Mouse (Mus musculus) stomach, postnatal 0 days (tissue): Measurements from ENCODE around the gene Amy1. TPM values are rescaled to one million over a fixed set of nuclear protein-coding genes. Genes with fewer than 3 reads are reported as not detected.

Experiments used
- ATAC-seq: fragments of 200-750 bp; cut with Nextera tagmentation; 2 replicates; pipeline ENCODE4 v1.8.0; 2017; ENCODE audit not compliant: low FRiP score, low TSS enrichment
- DNase-seq: peaks from one replicate; pipeline ENCODE4 v3.0.0-alpha.2; 2016; ENCODE audit warnings: low spot score
- H3K27ac ChIP-seq: fragments of 300-500 bp; sonication (generic); replicated peaks from 2 replicates; pipeline ENCODE4 v1.5.1; 2014; ENCODE audit warnings: mild to moderate bottlenecking, control low read depth
- H3K27me3 ChIP-seq: fragments of 300-500 bp; sonication (generic); 2 replicates; pipeline ENCODE4 v1.6.1; 2014; ENCODE audit warnings: low read length; ENCODE audit not compliant: control insufficient read depth, insufficient read depth
- H3K36me3 ChIP-seq: fragments of 300-500 bp; sonication (generic); 2 replicates; pipeline ENCODE4 v1.6.1; 2014; ENCODE audit warnings: low read length, mixed read lengths; ENCODE audit not compliant: control insufficient read depth, insufficient read depth
- H3K4me1 ChIP-seq: fragments of 300-500 bp; sonication (generic); replicated peaks from 2 replicates; pipeline ENCODE4 v1.6.1; 2014; ENCODE audit warnings: antibody characterized with exemption; ENCODE audit not compliant: control insufficient read depth, insufficient read depth
- H3K4me2 ChIP-seq: fragments of 300-500 bp; sonication (generic); replicated peaks from 2 replicates; pipeline ENCODE4 v1.6.1; 2014; ENCODE audit warnings: low read depth, mild to moderate bottlenecking, control low read depth, moderate library complexity
- H3K4me3 ChIP-seq: fragments of 300-500 bp; sonication (generic); 2 replicates; pipeline ENCODE4 v1.5.1; 2014; ENCODE audit warnings: low read depth, low read length, control low read depth
- H3K9ac ChIP-seq: fragments of 300-500 bp; sonication (generic); 2 replicates; pipeline ENCODE4 v1.6.1; 2014; ENCODE audit warnings: mild to moderate bottlenecking, low read length, control low read depth, mixed read lengths
- H3K9me3 ChIP-seq: fragments of 300-500 bp; sonication (generic); 2 replicates; pipeline ENCODE4 v1.6.1; 2016; ENCODE audit warnings: low read length; ENCODE audit not compliant: control insufficient read depth
- CTCF ChIP-seq: IDR thresholded peaks from 2 replicates; pipeline ENCODE4 v1.5.1; 2016; ENCODE audit warnings: antibody characterized with exemption, low read depth, mild to moderate bottlenecking, moderate library complexity
- EP300 ChIP-seq: optimal IDR thresholded peaks from 2 replicates; pipeline ENCODE3; 2016; ENCODE audit warnings: antibody characterized with exemption
- WGBS: fragments of 180-500 bp; shearing (Covaris S2); extraction: QIAGEN DNeasy Blood & Tissue Kit; methylation state at CpG from one replicate; pipeline ENCODE4 v1.1.7; 2014; 5-methylcytosine and 5-hydroxymethylcytosine counted together
- polyA plus RNA-seq: library from polyadenylated mRNA; unstranded; fragments of >200 nt; fragmentation: Nextera tagmentation; extraction: Ambion mirVana; gene quantifications from 2 replicates; pipeline ENCODE4 v1.2.1, GENCODE M21; 2015

Gene Amy1
- polyA plus RNA-seq, 1 experiment from 2014 or later: 2.0 TPM

GRCm38 (mm10) chr3:113630564-113630963 is 24.1 kb upstream of the Amy1 start:
- peak overlapping the region; percentile 70 for H3K4me3 ChIP-seq
- DNase-seq (no peak), ATAC-seq (no peak)
- H3K4me1 ChIP-seq: no peaks in the 10 kb centered on the region
- WGBS: 6% methylated on average over 13 of the region's 13 CpGs
- H3K9ac ChIP-seq: peak overlapping the region; percentile 90
- H3K9me3 ChIP-seq: no peaks in the 10 kb centered on the region
- no peak for TF ChIP-seq CTCF
- TF ChIP-seq EP300: no peak
- H3K27ac ChIP-seq: peak overlapping the region; percentile 100
- H3K4me2 ChIP-seq: peak overlapping the region; percentile 73
- no peaks in the 10 kb centered on the region for H3K36me3 ChIP-seq
- H3K27me3 ChIP-seq: no peaks in the 10 kb centered on the region

GRCm38 (mm10) chr3:113629606-113630359 is 23.3 kb upstream of the Amy1 start, which contains the start of gene Rnpc3:
Gene Rnpc3 (minus strand): TSS chr3:113630149.
- H3K9ac ChIP-seq: peak within 1 kb of the TSS; percentile 90
- H3K27ac ChIP-seq: peak within 1 kb of the TSS; percentile 100
- ATAC-seq: peak; percentile 99
- DNase-seq: peak; percentile 97
- TF ChIP-seq EP300 (peak; percentile 99), CTCF (peak; percentile 36)
- H3K4me3 ChIP-seq: peak within 1 kb of the TSS; percentile 70
- no peaks in the 10 kb centered on the region for H3K27me3 ChIP-seq
- peak within 1 kb of the TSS; percentile 73 for H3K4me2 ChIP-seq
- no peaks in the 10 kb centered on the region for H3K4me1 ChIP-seq
- under 1% methylated on average over 69 of the region's 70 CpGs for WGBS
- H3K9me3 ChIP-seq: no peaks in the 10 kb centered on the region
- no peaks in the 10 kb centered on the region for H3K36me3 ChIP-seq

GRCm38 (mm10) chr3:113590844-113591243 is 15.7 kb downstream of the Amy1 start:
- H3K9ac ChIP-seq: no peak overlapping the region
- no peak overlapping the region for H3K4me2 ChIP-seq
- TF ChIP-seq CTCF (no peak), EP300 (no peak)
- ATAC-seq (no peak), DNase-seq (no peak)
- no peaks in the 10 kb centered on the region for H3K27me3 ChIP-seq
- no peak overlapping the region for H3K4me3 ChIP-seq
- no peaks in the 10 kb centered on the region for H3K36me3 ChIP-seq
- 73% methylated on average over 1 of the region's 1 CpGs for WGBS
- H3K4me1 ChIP-seq: no peaks in the 10 kb centered on the region
- no peak overlapping the region for H3K27ac ChIP-seq
- no peaks in the 10 kb centered on the region for H3K9me3 ChIP-seq

- no peak overlapping the region for H3K27ac ChIP-seq
- no peak for DNase-seq
- H3K4me2 ChIP-seq: no peak overlapping the region
- no peak for ATAC-seq
- H3K9me3 ChIP-seq: no peaks in the 10 kb centered on the region
- WGBS: 59% methylated on average over 4 of the region's 4 CpGs
- H3K9ac ChIP-seq: no peak overlapping the region
- no peaks in the 10 kb centered on the region for H3K4me1 ChIP-seq
- TF ChIP-seq EP300 (no peak), CTCF (no peak)
- no peaks in the 10 kb centered on the region for H3K27me3 ChIP-seq
- H3K4me3 ChIP-seq: no peak overlapping the region
- no peaks in the 10 kb centered on the region for H3K36me3 ChIP-seq
These were observed 31.9 kb downstream of the Amy1 start for GRCm38 (mm10) chr3:113574578-113574977.

GRCm38 (mm10) chr3:113574138-113574537 is 32.4 kb downstream of the Amy1 start:
- ATAC-seq: no peak
- whole genome bisulfite sequencing: 48% methylated on average over 2 of the region's 2 CpGs
- TF ChIP-seq CTCF (no peak), EP300 (no peak)

GRCm38 (mm10) chr3:113572158-113572557 is 34.3 kb downstream of the Amy1 start:
- no peak overlapping the region for H3K4me2 ChIP-seq
- no peaks in the 10 kb centered on the region for H3K9me3 ChIP-seq
- no peak for ATAC-seq
- 48% methylated on average over 3 of the region's 3 CpGs for WGBS
- H3K27ac ChIP-seq: no peak overlapping the region
- H3K36me3 ChIP-seq: no peaks in the 10 kb centered on the region
- no peak overlapping the region for H3K4me3 ChIP-seq
- H3K4me1 ChIP-seq: no peaks in the 10 kb centered on the region
- DNase-seq: no peak
- H3K9ac ChIP-seq: no peak overlapping the region
- H3K27me3 ChIP-seq: no peaks in the 10 kb centered on the region
- TF ChIP-seq CTCF: no peak
- no peak for TF ChIP-seq EP300

More at GRCm38 (mm10) chr3:113574138-113574537, 32.4 kb downstream of the Amy1 start:
- Histone ChIP-seq H3K36me3 (no peaks in the 10 kb centered on the region), H3K27me3 (no peaks in the 10 kb centered on the region), H3K9me3 (no peaks in the 10 kb centered on the region), H3K9ac (no peak overlapping the region), H3K4me2 (no peak overlapping the region), H3K27ac (no peak overlapping the region), H3K4me3 (no peak overlapping the region), H3K4me1 (no peaks in the 10 kb centered on the region)
- no peak for DNase-seq
